Mouse (Mus musculus): Measurements from ENCODE around the gene Acbd5. TPM values are rescaled to one million over a fixed set of nuclear protein-coding genes. Genes with fewer than 3 reads are reported as not detected.
"Not testable (repeated sequence)": the region's sequence is repeated elsewhere in the genome, so short reads cannot be mapped to it uniquely, and the experiment has no call there.

Acbd5 gene
- total RNA-seq (2021): 10 to 100 TPM; 74.3 to 81.1 TPM
- long read RNA-seq, experiment 1, full-length matches to known transcripts: 52 of 70 reads
- long read RNA-seq, experiment 1, partial matches to known transcripts: 6 of 70 reads
- long read RNA-seq, experiment 1, other reads (novel, unspliced or antisense): 12 of 70 reads
- long read RNA-seq, experiment 2, full-length matches to known transcripts: 54 of 74 reads
- long read RNA-seq, experiment 2, partial matches to known transcripts: 4 of 74 reads
- long read RNA-seq, experiment 2, other reads (novel, unspliced or antisense): 16 of 74 reads

GRCm38 (mm10) chr2:23067552-23068369 is at the start of gene Acbd5:
Acbd5 (plus strand) TSS chr2:23068167.
- DNase-seq (ENCODE audit: low spot score in 2 of 2): peak; percentile 93 to 97

GRCm38 (mm10) chr2:23019170-23019569 is 48.8 kb upstream of the Acbd5 start:
- DNase-seq (ENCODE audit: low spot score in 2 of 2): no peak

GRCm38 (mm10) chr2:23021320-23021719 is 46.6 kb upstream of the Acbd5 start:
- no peak for DNase-seq (ENCODE audit: low spot score in 2 of 2)

GRCm38 (mm10) chr2:23021721-23022120 is 46.2 kb upstream of the Acbd5 start:
- no peak for DNase-seq (ENCODE audit: low spot score in 2 of 2)

- DNase-seq (ENCODE audit: low spot score in 2 of 2): peak in 1 of 2 experiments; percentile 64
Measured at GRCm38 (mm10) chr2:23023023-23023422, 44.9 kb upstream of the Acbd5 start.

- DNase-seq (ENCODE audit: low spot score in 2 of 2): no peak
Measured at GRCm38 (mm10) chr2:23023714-23024282, 44.2 kb upstream of the Acbd5 start.

- no peak for DNase-seq (ENCODE audit: low spot score in 2 of 2)
Measured at GRCm38 (mm10) chr2:23026379-23026778, 41.6 kb upstream of the Acbd5 start.

GRCm38 (mm10) chr2:23028826-23029225 is 39.1 kb upstream of the Acbd5 start:
- DNase-seq (ENCODE audit: low spot score in 2 of 2): no peak

GRCm38 (mm10) chr2:23030631-23031030 is 37.3 kb upstream of the Acbd5 start:
- DNase-seq (ENCODE audit: low spot score in 2 of 2): no peak

GRCm38 (mm10) chr2:23034692-23035435 is 33.1 kb upstream of the Acbd5 start:
- DNase-seq (ENCODE audit: low spot score in 2 of 2): no peak

- DNase-seq (ENCODE audit: low spot score in 2 of 2): no peak
Measured at GRCm38 (mm10) chr2:23035467-23035866, 32.5 kb upstream of the Acbd5 start.

GRCm38 (mm10) chr2:23039082-23040000 is 28.6 kb upstream of the Acbd5 start:
- DNase-seq (ENCODE audit: low spot score in 2 of 2): peak in 1 of 2 experiments; percentile 52

- DNase-seq (ENCODE audit: low spot score in 2 of 2): peak; percentile 89 to 96
Measured at GRCm38 (mm10) chr2:23040001-23040646, 27.8 kb upstream of the Acbd5 start, which contains the start of gene Abi1. Abi1 (minus strand) TSS chr2:23040241.

- DNase-seq (ENCODE audit: low spot score in 2 of 2): not testable (repeated sequence)
Measured at GRCm38 (mm10) chr2:23040690-23041089, 27.3 kb upstream of the Acbd5 start.

GRCm38 (mm10) chr2:23041457-23041856 is 26.5 kb upstream of the Acbd5 start:
- DNase-seq (ENCODE audit: low spot score in 2 of 2): no peak

GRCm38 (mm10) chr2:23042189-23042588 is 25.8 kb upstream of the Acbd5 start:
- DNase-seq (ENCODE audit: low spot score in 2 of 2): no peak

GRCm38 (mm10) chr2:23045703-23046102 is 22.3 kb upstream of the Acbd5 start:
- no peak for DNase-seq (ENCODE audit: low spot score in 2 of 2)

- DNase-seq (ENCODE audit: low spot score in 2 of 2): no peak
Measured at GRCm38 (mm10) chr2:23048006-23048405, 20.0 kb upstream of the Acbd5 start.

- DNase-seq (ENCODE audit: low spot score in 2 of 2): peak in 1 of 2 experiments; percentile 58
Measured at GRCm38 (mm10) chr2:23051890-23052289, 16.1 kb upstream of the Acbd5 start.

GRCm38 (mm10) chr2:23052523-23052922 is 15.4 kb upstream of the Acbd5 start:
- DNase-seq (ENCODE audit: low spot score in 2 of 2): peak in 1 of 2 experiments; percentile 21

Measured in layer of hippocampus, postnatal 14 days (tissue).